Mouse (Mus musculus): ENCODE data around the gene Gimap1.

Gimap1 gene

GRCm38 (mm10) chr6:48738961-48739779 lies at the start of gene Gimap1:
Gene Gimap1, plus strand, starts transcription at chr6:48739054.
- DNase-seq (ENCODE audit: low spot score), result no peak

- DNase-seq (ENCODE audit: low spot score), result no peak
Measured at GRCm38 (mm10) chr6:48689320-48689719, 49.5 kb upstream of the Gimap1 start.

- peak; percentile 23 for DNase-seq (ENCODE audit: low spot score)
Measured at GRCm38 (mm10) chr6:48692962-48693361, 45.9 kb upstream of the Gimap1 start.

GRCm38 (mm10) chr6:48696830-48697554 lies 41.9 kb upstream of the Gimap1 start:
- DNase-seq (ENCODE audit: low spot score), result peak; percentile 15

- no peak for DNase-seq (ENCODE audit: low spot score)
Measured at GRCm38 (mm10) chr6:48697555-48697930, 41.3 kb upstream of the Gimap1 start.

GRCm38 (mm10) chr6:48698066-48698856 lies 40.6 kb upstream of the Gimap1 start:
- DNase-seq (ENCODE audit: low spot score), result no peak

- DNase-seq (ENCODE audit: low spot score), result peak; percentile 11
Measured at GRCm38 (mm10) chr6:48698888-48699287, 40.0 kb upstream of the Gimap1 start.

- DNase-seq (ENCODE audit: low spot score), result no peak
Measured at GRCm38 (mm10) chr6:48700251-48701075, 38.4 kb upstream of the Gimap1 start.

GRCm38 (mm10) chr6:48702146-48702545 lies 36.7 kb upstream of the Gimap1 start:
- DNase-seq (ENCODE audit: low spot score), result no peak

GRCm38 (mm10) chr6:48702601-48703000 lies 36.3 kb upstream of the Gimap1 start:
- no peak for DNase-seq (ENCODE audit: low spot score)

GRCm38 (mm10) chr6:48704146-48704545 lies 34.7 kb upstream of the Gimap1 start:
- no peak for DNase-seq (ENCODE audit: low spot score)

- DNase-seq (ENCODE audit: low spot score), result no peak
Measured at GRCm38 (mm10) chr6:48706130-48706529, 32.7 kb upstream of the Gimap1 start.

GRCm38 (mm10) chr6:48718455-48718854 lies 20.4 kb upstream of the Gimap1 start, which contains the start of the genes Gm28053 and Gimap7:
Gene Gm28053, plus strand, starts transcription at chr6:48718607.
Gene Gimap7, plus strand, starts transcription at chr6:48718621.
- no peak for DNase-seq (ENCODE audit: low spot score)

- no peak for DNase-seq (ENCODE audit: low spot score)
Measured at GRCm38 (mm10) chr6:48720326-48720725, 18.5 kb upstream of the Gimap1 start.

- DNase-seq (ENCODE audit: low spot score), result no peak
Measured at GRCm38 (mm10) chr6:48723468-48723867, 15.4 kb upstream of the Gimap1 start.

GRCm38 (mm10) chr6:48725476-48725875 lies 13.4 kb upstream of the Gimap1 start:
- DNase-seq (ENCODE audit: low spot score), result no peak

- DNase-seq (ENCODE audit: low spot score), result no peak
Measured at GRCm38 (mm10) chr6:48727761-48728160, 11.1 kb upstream of the Gimap1 start.

- DNase-seq (ENCODE audit: low spot score), result no peak
Measured at GRCm38 (mm10) chr6:48732864-48733304, 6.0 kb upstream of the Gimap1 start.

- no peak for DNase-seq (ENCODE audit: low spot score)
Measured at GRCm38 (mm10) chr6:48733660-48734059, 5.2 kb upstream of the Gimap1 start.

GRCm38 (mm10) chr6:48737053-48737452 lies 1.8 kb upstream of the Gimap1 start:
- no peak for DNase-seq (ENCODE audit: low spot score)

- no peak for DNase-seq (ENCODE audit: low spot score)
Measured at GRCm38 (mm10) chr6:48737688-48738087, 1.2 kb upstream of the Gimap1 start.

GRCm38 (mm10) chr6:48739780-48740055 lies 864 bp downstream of the Gimap1 start:
- DNase-seq (ENCODE audit: low spot score), result no peak

Measured in testis, postnatal 10 days (tissue).